Mouse (Mus musculus) erythroblast, embryonic 14.5 days (primary cell): ENCODE results near the gene A4gnt.

Experiments used
- GATA1 ChIP-seq: IDR thresholded peaks from 2 replicates; pipeline ENCODE4 v1.6.1; 2012; ENCODE audit warnings: low read length, inconsistent platforms, mixed read lengths
- TAL1 ChIP-seq: IDR thresholded peaks from 3 replicates; pipeline ENCODE4 v1.6.1; 2012; ENCODE audit warnings: low read length, inconsistent platforms, mixed read lengths

- no peak for TF ChIP-seq GATA1
- no peak for TF ChIP-seq TAL1
Measured at GRCm38 (mm10) chr9:99620196-99620595, 7.9 kb downstream of the A4gnt start.
